Mouse (Mus musculus) layer of hippocampus, adult 6 months (tissue): Measurements from ENCODE around the gene Olfr1184. TPM values are rescaled to one million over a fixed set of nuclear protein-coding genes. Genes with fewer than 3 reads are reported as not detected.

Source experiments
- long read RNA-seq, 2 experiments: library from polyadenylated mRNA; unstranded; transcript quantifications; one replicate each; pipeline ENCODE4 v2.0.0; 2019 to 2020
- polyA plus RNA-seq: library from polyadenylated mRNA; unstranded; fragments of <200 nt; fragmentation: Nextera tagmentation; gene quantifications from 2 replicates; pipeline ENCODE4 v1.2.3, GENCODE M21; 2021

Olfr1184 gene
- polyA plus RNA-seq = not detected in 2 replicates
- long read RNA-seq, experiment 1 = 0 reads
- long read RNA-seq, experiment 2 = 0 reads

DNA sequence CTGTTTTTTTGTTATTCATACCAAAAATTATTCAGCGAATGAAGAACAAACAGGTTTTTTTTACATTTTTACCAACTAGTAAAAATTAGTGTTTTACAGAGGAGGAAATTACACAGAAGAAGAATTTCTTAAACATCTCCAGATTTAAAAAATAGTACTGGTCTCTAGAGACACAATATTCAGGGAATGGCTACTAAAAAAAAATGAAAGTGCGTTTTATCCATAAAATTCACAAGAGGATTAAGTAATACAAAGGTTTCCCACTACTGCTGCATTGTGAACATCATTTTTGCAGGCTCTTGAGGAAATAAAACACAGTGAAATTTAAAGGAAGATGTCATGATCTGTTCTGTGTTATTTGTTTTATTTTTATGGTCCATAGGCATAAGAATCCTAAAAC is at the start of gene Olfr1184:
Gene Olfr1184 (plus strand): TSS at position 301 of the 400 bp plus-strand sequence.

DNA sequence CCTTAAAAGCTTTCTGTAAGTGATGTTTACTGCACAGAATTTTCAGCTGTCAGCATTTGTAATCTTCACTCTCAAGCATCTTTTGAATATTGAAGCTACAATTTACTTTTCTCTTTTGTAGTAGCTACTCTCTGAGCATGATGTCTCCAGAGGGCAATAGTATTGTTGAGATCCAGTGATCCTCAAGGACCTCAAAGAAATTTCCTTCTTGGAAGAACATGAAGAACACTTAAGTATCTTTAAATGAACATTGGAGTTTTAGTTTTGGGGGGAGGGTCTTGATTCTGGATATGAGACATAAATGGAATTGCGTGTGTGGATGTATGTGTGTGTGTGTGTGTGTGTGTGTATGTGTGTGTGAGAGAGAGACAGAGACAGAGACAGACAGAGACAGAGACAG is 34.4 kb upstream of the Olfr1184 start, which contains the start of gene Gm13757:
Gene Gm13757 (minus strand): TSS at position 101 of the 400 bp plus-strand sequence.

DNA sequence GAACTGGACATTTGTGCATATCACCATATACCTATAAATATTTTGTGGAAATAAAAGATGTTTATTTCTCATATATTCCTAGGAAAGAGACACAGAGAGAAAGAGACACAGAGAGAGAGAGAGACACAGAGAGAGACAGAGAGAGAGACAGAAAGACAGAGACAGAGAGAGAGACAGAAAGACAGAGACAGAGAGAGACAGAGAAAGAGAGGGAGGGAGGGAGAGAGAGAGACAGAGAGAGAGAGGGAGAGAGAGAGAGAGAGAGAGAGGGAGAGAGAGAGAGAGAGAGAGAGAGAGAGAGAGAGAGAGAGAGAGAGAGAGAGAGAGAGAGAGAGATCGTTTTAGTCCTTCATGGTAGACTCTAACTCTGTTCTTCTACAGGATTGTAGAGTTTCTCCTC is 28.8 kb upstream of the Olfr1184 start, which contains the start of gene Olfr1183:
Gene Olfr1183 (plus strand): TSS at position 301 of the 400 bp plus-strand sequence.

DNA sequence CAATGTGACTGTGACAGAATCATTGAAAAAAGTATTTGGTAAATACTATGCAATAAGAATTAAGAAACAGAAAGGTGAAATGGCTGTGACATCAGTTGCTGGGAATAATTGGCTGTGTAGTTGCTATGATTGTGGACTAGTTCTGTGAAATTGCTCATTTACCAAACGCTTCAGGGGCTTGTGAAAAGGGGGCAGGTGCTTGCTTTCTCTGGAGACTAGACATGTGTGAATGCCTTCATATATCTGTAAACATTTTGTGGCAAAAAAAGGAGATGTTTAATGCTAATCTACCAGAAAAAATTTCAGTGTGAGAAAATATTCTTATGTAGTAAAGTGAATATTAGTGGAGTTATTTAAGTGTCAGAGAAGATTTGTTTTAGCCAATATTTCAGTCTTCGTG is 9.6 kb downstream of the Olfr1184 start, which contains the start of gene Olfr1185-ps1:
Gene Olfr1185-ps1 (plus strand): TSS at position 301 of the 400 bp plus-strand sequence.

DNA sequence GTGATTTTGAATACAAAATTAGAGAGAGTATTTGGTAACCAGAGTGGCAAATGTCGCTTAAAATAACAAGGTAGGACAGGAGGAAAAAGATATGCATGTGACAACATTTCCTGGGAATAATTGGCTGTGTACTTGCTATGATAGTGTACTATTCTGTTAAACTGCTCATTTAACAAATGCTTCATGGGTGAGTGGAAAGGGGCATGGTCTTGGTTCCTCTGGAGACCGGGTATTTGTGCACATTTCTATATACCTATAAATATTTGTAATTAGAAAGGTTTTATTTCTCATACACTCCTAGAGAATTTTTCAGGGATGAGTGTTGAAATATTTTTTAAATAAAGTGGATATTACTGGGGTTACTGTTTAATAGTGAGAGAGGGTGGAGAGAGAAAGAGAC is 34.9 kb downstream of the Olfr1184 start, which contains the start of gene Olfr1186:
Gene Olfr1186 (plus strand): TSS at position 301 of the 400 bp plus-strand sequence.

Other genes with a start within 250 kb of the Olfr1184 start
- gene Olfr1173, start 203.7 kb upstream of the Olfr1184 start, polyA plus RNA-seq = not detected in 2 replicates
- gene Olfr1174-ps, start 168.5 kb upstream of the Olfr1184 start, polyA plus RNA-seq = not detected in 2 replicates
- not detected in 2 replicates for gene Olfr1175-ps, start 156.4 kb upstream of the Olfr1184 start, polyA plus RNA-seq
- gene Olfr1176, start 146.9 kb upstream of the Olfr1184 start, polyA plus RNA-seq = not detected in 2 replicates
- gene Olfr1177-ps, start 137.1 kb upstream of the Olfr1184 start, polyA plus RNA-seq = not detected in 2 replicates
- gene Olfr1178, start 96.5 kb upstream of the Olfr1184 start, polyA plus RNA-seq = not detected in 2 replicates
- not detected in 2 replicates for gene Olfr1179, start 77.1 kb upstream of the Olfr1184 start, polyA plus RNA-seq
- not detected in 2 replicates for gene Olfr1180, start 64.4 kb upstream of the Olfr1184 start, polyA plus RNA-seq
- not detected in 2 replicates for gene Olfr1181, start 57.4 kb upstream of the Olfr1184 start, polyA plus RNA-seq
- gene Gm13757, start 34.5 kb upstream of the Olfr1184 start, polyA plus RNA-seq = not detected in 2 replicates
- gene Olfr1183, start 28.7 kb upstream of the Olfr1184 start, polyA plus RNA-seq = not detected in 2 replicates
- not detected in 2 replicates for gene Olfr1185-ps1, start 9.7 kb downstream of the Olfr1184 start, polyA plus RNA-seq
- gene Olfr1186, start 35.0 kb downstream of the Olfr1184 start, polyA plus RNA-seq = not detected in 2 replicates
- not detected in 2 replicates for gene Olfr1188, start 73.3 kb downstream of the Olfr1184 start, polyA plus RNA-seq
- gene Olfr1189, start 102.9 kb downstream of the Olfr1184 start, polyA plus RNA-seq = not detected in 2 replicates
- not detected in 2 replicates for gene Olfr1191-ps1, start 156.9 kb downstream of the Olfr1184 start, polyA plus RNA-seq
- gene Olfr1192-ps1, start 164.9 kb downstream of the Olfr1184 start, polyA plus RNA-seq = not detected in 2 replicates
- not detected in 2 replicates for gene Olfr1193, start 192.0 kb downstream of the Olfr1184 start, polyA plus RNA-seq
- gene Olfr1195, start 205.6 kb downstream of the Olfr1184 start, polyA plus RNA-seq = not detected in 2 replicates
- gene Olfr1196, start 221.0 kb downstream of the Olfr1184 start, polyA plus RNA-seq = not detected in 2 replicates
- not detected in 2 replicates for gene Olfr1197, start 248.8 kb downstream of the Olfr1184 start, polyA plus RNA-seq